Mouse (Mus musculus): Measurements from ENCODE around the gene Sec31a. TPM values are rescaled to one million over a fixed set of nuclear protein-coding genes. Genes with fewer than 3 reads are reported as not detected.
A peak's percentile ranks its signal among the peaks of the same experiment; 100 is the strongest.

Sec31a gene
- polyA plus RNA-seq, 1 experiment from 2014 or later: 120 TPM

GRCm38 (mm10) chr5:100424252-100424651 is 8.2 kb upstream of the Sec31a start:
- H3K36me3 ChIP-seq (replicated peaks; ENCODE audit: control insufficient read depth, insufficient read depth, low read depth, low read length): peaks cover 23% of the 10 kb centered on the region

GRCm38 (mm10) chr5:100423626-100424025 is 7.6 kb upstream of the Sec31a start:
- WGBS: 78% methylated on average over 7 of the region's 7 CpGs
- no peak overlapping the region for H3K9ac ChIP-seq (replicated peaks; ENCODE audit: low read length)
- H3K4me1 ChIP-seq (ENCODE audit: control insufficient read depth, insufficient read depth, low read length): no peaks in the 10 kb centered on the region; the same call in 1 of the 2 replicates
- H3K4me2 ChIP-seq (ENCODE audit: low read depth, low read length): no peak overlapping the region
- peaks cover 23% of the 10 kb centered on the region for H3K36me3 ChIP-seq (replicated peaks; ENCODE audit: control insufficient read depth, insufficient read depth, low read depth, low read length)
- DNase-seq (ENCODE audit: low spot score): no peak
- no peak overlapping the region for H3K4me3 ChIP-seq (ENCODE audit: low read depth, low read length)
- ATAC-seq (replicated peaks; ENCODE audit: insufficient number of reproducible peaks, low FRiP score, low TSS enrichment, low read depth): no peak
- no peaks in the 10 kb centered on the region for H3K9me3 ChIP-seq (replicated peaks; ENCODE audit: control insufficient read depth, low read length)
- H3K27ac ChIP-seq (replicated peaks; ENCODE audit: low read depth, low read length): no peak overlapping the region
- no peaks in the 10 kb centered on the region for H3K27me3 ChIP-seq (ENCODE audit: control insufficient read depth, insufficient read depth, low read length)

More at GRCm38 (mm10) chr5:100424252-100424651, 8.2 kb upstream of the Sec31a start:
- Histone ChIP-seq H3K27ac (replicated peaks; ENCODE audit: low read depth, low read length) (no peak overlapping the region), H3K9me3 (replicated peaks; ENCODE audit: control insufficient read depth, low read length) (no peaks in the 10 kb centered on the region), H3K4me1 (ENCODE audit: control insufficient read depth, insufficient read depth, low read length) (no peaks in the 10 kb centered on the region; the same call in 1 of the 2 replicates), H3K9ac (replicated peaks; ENCODE audit: low read length) (no peak overlapping the region), H3K27me3 (ENCODE audit: control insufficient read depth, insufficient read depth, low read length) (no peaks in the 10 kb centered on the region), H3K4me2 (ENCODE audit: low read depth, low read length) (no peak overlapping the region), H3K4me3 (ENCODE audit: low read depth, low read length) (no peak overlapping the region)
- no peak for DNase-seq (ENCODE audit: low spot score)
- WGBS: 93% methylated on average over 3 of the region's 3 CpGs
- ATAC-seq (replicated peaks; ENCODE audit: insufficient number of reproducible peaks, low FRiP score, low TSS enrichment, low read depth): no peak

- H3K36me3 ChIP-seq (replicated peaks; ENCODE audit: control insufficient read depth, insufficient read depth, low read depth, low read length): peaks cover 21% of the 10 kb centered on the region
Measured at GRCm38 (mm10) chr5:100418861-100419260, 2.8 kb upstream of the Sec31a start.

GRCm38 (mm10) chr5:100418077-100418476 is 2.0 kb upstream of the Sec31a start:
- no peaks in the 10 kb centered on the region; the same call in 1 of the 2 replicates for H3K4me1 ChIP-seq (ENCODE audit: control insufficient read depth, insufficient read depth, low read length)
- no peaks in the 10 kb centered on the region for H3K9me3 ChIP-seq (replicated peaks; ENCODE audit: control insufficient read depth, low read length)
- peaks cover 21% of the 10 kb centered on the region for H3K36me3 ChIP-seq (replicated peaks; ENCODE audit: control insufficient read depth, insufficient read depth, low read depth, low read length)
- DNase-seq (ENCODE audit: low spot score): no peak
- WGBS: 76% methylated on average over 2 of the region's 2 CpGs
- H3K4me2 ChIP-seq (ENCODE audit: low read depth, low read length): no peak overlapping the region
- H3K9ac ChIP-seq (replicated peaks; ENCODE audit: low read length): no peak overlapping the region
- no peak overlapping the region; the same call in 1 of the 2 replicates for H3K27ac ChIP-seq (replicated peaks; ENCODE audit: low read depth, low read length)
- H3K27me3 ChIP-seq (ENCODE audit: control insufficient read depth, insufficient read depth, low read length): no peaks in the 10 kb centered on the region
- H3K4me3 ChIP-seq (ENCODE audit: low read depth, low read length): no peak overlapping the region
- no peak for ATAC-seq (replicated peaks; ENCODE audit: insufficient number of reproducible peaks, low FRiP score, low TSS enrichment, low read depth)

More at GRCm38 (mm10) chr5:100418861-100419260, 2.8 kb upstream of the Sec31a start:
- Histone ChIP-seq H3K27me3 (ENCODE audit: control insufficient read depth, insufficient read depth, low read length) (no peaks in the 10 kb centered on the region), H3K4me1 (ENCODE audit: control insufficient read depth, insufficient read depth, low read length) (no peaks in the 10 kb centered on the region; the same call in 1 of the 2 replicates), H3K27ac (replicated peaks; ENCODE audit: low read depth, low read length) (no peak overlapping the region), H3K9me3 (replicated peaks; ENCODE audit: control insufficient read depth, low read length) (no peaks in the 10 kb centered on the region), H3K9ac (replicated peaks; ENCODE audit: low read length) (no peak overlapping the region), H3K4me3 (ENCODE audit: low read depth, low read length) (no peak overlapping the region), H3K4me2 (ENCODE audit: low read depth, low read length) (no peak overlapping the region)
- ATAC-seq (replicated peaks; ENCODE audit: insufficient number of reproducible peaks, low FRiP score, low TSS enrichment, low read depth) (no peak), DNase-seq (ENCODE audit: low spot score) (no peak)
- 64% methylated on average over 4 of the region's 4 CpGs for WGBS

- no peak overlapping the region for H3K9ac ChIP-seq (replicated peaks; ENCODE audit: low read length)
- no peak for DNase-seq (ENCODE audit: low spot score)
Measured at GRCm38 (mm10) chr5:100414474-100415196, 1.4 kb downstream of the Sec31a start.

GRCm38 (mm10) chr5:100412886-100413285 is 3.1 kb downstream of the Sec31a start:
- no peak for ATAC-seq (replicated peaks; ENCODE audit: insufficient number of reproducible peaks, low FRiP score, low TSS enrichment, low read depth)
- Histone ChIP-seq H3K36me3 (replicated peaks; ENCODE audit: control insufficient read depth, insufficient read depth, low read depth, low read length) (no peaks in the 10 kb centered on the region), H3K4me3 (ENCODE audit: low read depth, low read length) (no peak overlapping the region), H3K4me1 (ENCODE audit: control insufficient read depth, insufficient read depth, low read length) (no peaks in the 10 kb centered on the region), H3K4me2 (ENCODE audit: low read depth, low read length) (no peak overlapping the region), H3K27me3 (ENCODE audit: control insufficient read depth, insufficient read depth, low read length) (no peaks in the 10 kb centered on the region), H3K9me3 (replicated peaks; ENCODE audit: control insufficient read depth, low read length) (no peaks in the 10 kb centered on the region), H3K9ac (replicated peaks; ENCODE audit: low read length) (no peak overlapping the region), H3K27ac (replicated peaks; ENCODE audit: low read depth, low read length) (no peak overlapping the region)
- DNase-seq (ENCODE audit: low spot score): no peak
- WGBS: 87% methylated on average over 3 of the region's 3 CpGs

More at GRCm38 (mm10) chr5:100414474-100415196, 1.4 kb downstream of the Sec31a start:
- no peaks in the 10 kb centered on the region for H3K9me3 ChIP-seq (replicated peaks; ENCODE audit: control insufficient read depth, low read length)
- peak overlapping the region; percentile 88 for H3K4me3 ChIP-seq (ENCODE audit: low read depth, low read length)
- H3K4me2 ChIP-seq (ENCODE audit: low read depth, low read length): peak overlapping the region; percentile 39
- H3K27me3 ChIP-seq (ENCODE audit: control insufficient read depth, insufficient read depth, low read length): no peaks in the 10 kb centered on the region
- peaks cover 4% of the 10 kb centered on the region for H3K36me3 ChIP-seq (replicated peaks; ENCODE audit: control insufficient read depth, insufficient read depth, low read depth, low read length)
- ATAC-seq (replicated peaks; ENCODE audit: insufficient number of reproducible peaks, low FRiP score, low TSS enrichment, low read depth): no peak
- H3K27ac ChIP-seq (replicated peaks; ENCODE audit: low read depth, low read length): no peak overlapping the region
- 71% methylated on average over 11 of the region's 11 CpGs for WGBS
- no peaks in the 10 kb centered on the region for H3K4me1 ChIP-seq (ENCODE audit: control insufficient read depth, insufficient read depth, low read length)

- Histone ChIP-seq H3K36me3 (replicated peaks; ENCODE audit: control insufficient read depth, insufficient read depth, low read depth, low read length) (no peaks in the 10 kb centered on the region), H3K27me3 (ENCODE audit: control insufficient read depth, insufficient read depth, low read length) (no peaks in the 10 kb centered on the region), H3K27ac (replicated peaks; ENCODE audit: low read depth, low read length) (no peak overlapping the region), H3K4me3 (ENCODE audit: low read depth, low read length) (no peak overlapping the region), H3K4me2 (ENCODE audit: low read depth, low read length) (no peak overlapping the region), H3K9me3 (replicated peaks; ENCODE audit: control insufficient read depth, low read length) (no peaks in the 10 kb centered on the region), H3K4me1 (ENCODE audit: control insufficient read depth, insufficient read depth, low read length) (no peaks in the 10 kb centered on the region), H3K9ac (replicated peaks; ENCODE audit: low read length) (no peak overlapping the region)
- DNase-seq (ENCODE audit: low spot score) (no peak), ATAC-seq (replicated peaks; ENCODE audit: insufficient number of reproducible peaks, low FRiP score, low TSS enrichment, low read depth) (no peak)
- 91% methylated on average over 5 of the region's 5 CpGs for WGBS
Measured at GRCm38 (mm10) chr5:100410281-100410680, 5.8 kb downstream of the Sec31a start.

GRCm38 (mm10) chr5:100408485-100408884 is 7.5 kb downstream of the Sec31a start:
- no peak overlapping the region for H3K4me3 ChIP-seq (ENCODE audit: low read depth, low read length)
- no peaks in the 10 kb centered on the region; the same call in 1 of the 2 replicates for H3K36me3 ChIP-seq (replicated peaks; ENCODE audit: control insufficient read depth, insufficient read depth, low read depth, low read length)
- no peak overlapping the region for H3K27ac ChIP-seq (replicated peaks; ENCODE audit: low read depth, low read length)
- ATAC-seq (replicated peaks; ENCODE audit: insufficient number of reproducible peaks, low FRiP score, low TSS enrichment, low read depth) (no peak), DNase-seq (ENCODE audit: low spot score) (no peak)
- no peaks in the 10 kb centered on the region for H3K27me3 ChIP-seq (ENCODE audit: control insufficient read depth, insufficient read depth, low read length)
- H3K9ac ChIP-seq (replicated peaks; ENCODE audit: low read length): no peak overlapping the region
- H3K4me1 ChIP-seq (ENCODE audit: control insufficient read depth, insufficient read depth, low read length): no peaks in the 10 kb centered on the region
- no peak overlapping the region for H3K4me2 ChIP-seq (ENCODE audit: low read depth, low read length)
- 89% methylated on average over 5 of the region's 5 CpGs for WGBS
- H3K9me3 ChIP-seq (replicated peaks; ENCODE audit: control insufficient read depth, low read length): no peaks in the 10 kb centered on the region

Data from embryonic facial prominence, embryonic 11.5 days (tissue).